Mouse (Mus musculus) urinary bladder, postnatal 0 days (tissue): ENCODE measurements around the gene Olfr573-ps1. TPM values are rescaled to one million over a fixed set of nuclear protein-coding genes. Genes with fewer than 3 reads are reported as not detected.

Source experiments
- polyA plus RNA-seq: library from polyadenylated mRNA; unstranded; fragments of >200 nt; fragmentation: Nextera tagmentation; extraction: Ambion mirVana; gene quantifications from 2 replicates; pipeline ENCODE4 v1.2.1, GENCODE M21; 2015

Olfr573-ps1 gene
- not detected in 2 replicates for polyA plus RNA-seq

DNA sequence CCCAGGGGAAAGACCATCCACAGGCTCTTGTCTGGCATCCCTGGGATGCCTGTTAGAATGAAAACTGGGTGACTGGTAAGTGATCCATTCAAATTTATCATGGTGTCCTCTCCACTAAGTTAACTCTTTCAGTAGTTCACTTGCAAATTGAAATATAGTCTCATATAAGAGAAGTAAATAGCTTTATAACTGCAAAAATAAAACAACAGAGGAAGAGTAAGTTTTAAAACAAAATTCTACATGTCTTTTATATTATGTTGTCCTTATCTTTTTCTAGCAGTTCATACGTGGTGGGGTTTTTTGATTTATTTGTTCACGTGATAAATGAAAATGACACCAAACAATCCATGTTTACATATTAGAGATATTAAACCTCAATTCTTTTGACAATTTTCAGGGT is at the start of gene Olfr573-ps1:
Olfr573-ps1 (minus strand) TSS at position 101 of the 400 bp plus-strand sequence.

DNA sequence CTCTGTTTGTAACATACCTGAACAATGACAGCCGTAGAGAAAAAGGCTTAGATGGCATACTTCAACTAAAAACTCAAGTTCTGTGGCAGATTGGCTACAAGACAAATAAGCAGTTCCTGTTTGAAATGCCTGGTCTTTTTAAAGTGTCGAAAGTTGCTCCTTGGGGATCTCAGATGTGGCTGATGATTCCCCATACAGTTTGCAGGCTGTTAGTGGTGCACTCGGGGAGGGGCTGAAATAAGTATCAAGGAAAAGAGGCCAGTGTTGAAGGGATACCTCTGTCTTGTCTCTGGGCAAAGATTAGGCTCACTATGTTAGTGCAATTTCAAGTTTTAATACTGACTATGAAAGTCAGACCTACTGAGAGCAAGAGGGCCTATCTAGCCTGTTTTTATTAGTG is 46.8 kb upstream of the Olfr573-ps1 start, which contains the start of gene Olfr578:
Olfr578 (minus strand) TSS at position 101 of the 400 bp plus-strand sequence.

DNA sequence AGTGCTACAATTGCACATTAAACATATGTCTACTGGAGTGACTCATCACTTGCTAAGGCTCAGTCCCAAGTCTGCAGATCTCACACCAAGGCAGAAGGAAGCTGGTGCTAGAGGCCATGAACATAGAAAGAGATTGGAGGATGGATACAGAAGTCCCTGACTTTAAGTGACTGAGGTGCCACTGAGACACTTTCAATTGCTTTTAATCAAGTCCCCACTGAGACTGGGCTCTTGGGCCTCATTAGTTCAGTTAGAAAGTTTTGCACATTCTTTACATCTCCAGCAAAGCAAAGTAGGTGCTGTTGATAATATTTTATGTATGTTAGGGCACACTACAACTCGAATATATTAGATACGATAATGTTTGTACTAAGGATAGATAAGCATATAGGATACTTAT is 33.5 kb upstream of the Olfr573-ps1 start, which contains the start of gene Olfr577:
Olfr577 (minus strand) TSS at position 101 of the 400 bp plus-strand sequence.

DNA sequence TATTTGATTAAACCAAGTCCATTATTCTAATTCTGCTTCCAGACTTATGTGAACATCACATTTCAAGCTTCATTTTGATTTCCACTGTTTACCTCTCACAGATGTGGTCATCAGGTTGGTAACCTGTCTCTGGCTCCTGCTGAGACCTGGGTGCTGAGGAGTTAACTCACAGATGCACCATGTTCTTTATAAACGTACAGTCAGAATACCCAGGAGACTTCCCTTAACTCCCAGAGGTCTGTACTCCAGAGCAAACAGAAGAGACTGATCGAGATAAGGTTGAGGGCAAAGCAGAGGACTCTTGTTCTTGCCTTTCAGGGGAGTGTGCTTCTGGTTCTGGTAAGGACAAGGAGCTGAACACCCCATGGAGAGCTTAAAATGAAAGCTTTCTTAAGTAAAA is 20.0 kb upstream of the Olfr573-ps1 start, which contains the start of gene Olfr576:
Olfr576 (plus strand) TSS at position 301 of the 400 bp plus-strand sequence.

DNA sequence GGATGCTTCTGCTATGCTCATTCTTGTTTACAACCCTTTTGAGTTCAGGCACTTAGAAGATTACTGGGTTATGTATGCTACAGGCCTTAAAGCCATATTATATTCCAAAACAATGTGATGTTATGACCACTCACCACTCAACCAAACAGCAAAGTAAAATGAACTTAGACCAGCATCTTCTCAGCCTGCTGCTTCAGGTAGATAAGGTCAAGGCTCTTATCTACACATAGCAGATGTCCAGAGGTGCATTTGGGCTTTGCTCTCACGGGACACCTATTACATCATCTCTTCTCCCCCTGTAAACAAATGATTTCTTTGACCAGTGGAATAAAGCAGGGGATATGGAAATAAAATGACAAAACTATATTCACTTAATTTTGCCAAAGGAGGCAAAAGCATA is 16.2 kb upstream of the Olfr573-ps1 start, which contains the start of gene Olfr575:
Olfr575 (minus strand) TSS at position 183 of the 400 bp plus-strand sequence.

DNA sequence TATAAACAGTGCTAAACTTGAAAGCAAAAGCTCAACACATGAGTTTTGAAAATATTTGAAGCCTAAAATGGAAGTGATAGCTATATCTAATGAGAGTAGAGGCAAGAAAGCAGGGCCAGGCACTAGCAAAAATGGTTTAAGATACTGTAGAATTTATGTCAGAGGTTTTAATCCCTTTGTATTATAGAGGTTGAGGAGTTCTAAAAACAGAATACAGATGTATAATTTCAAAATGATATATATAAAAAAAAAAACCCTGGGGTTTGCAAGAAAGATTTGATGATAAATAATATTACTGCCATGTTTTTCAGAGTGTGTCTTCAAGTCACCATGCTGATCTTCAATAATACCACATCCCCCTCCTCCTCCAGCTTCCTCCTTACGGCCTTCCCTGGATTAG is 5.8 kb upstream of the Olfr573-ps1 start, which contains the start of gene Olfr574:
Olfr574 (plus strand) TSS at position 301 of the 400 bp plus-strand sequence.

DNA sequence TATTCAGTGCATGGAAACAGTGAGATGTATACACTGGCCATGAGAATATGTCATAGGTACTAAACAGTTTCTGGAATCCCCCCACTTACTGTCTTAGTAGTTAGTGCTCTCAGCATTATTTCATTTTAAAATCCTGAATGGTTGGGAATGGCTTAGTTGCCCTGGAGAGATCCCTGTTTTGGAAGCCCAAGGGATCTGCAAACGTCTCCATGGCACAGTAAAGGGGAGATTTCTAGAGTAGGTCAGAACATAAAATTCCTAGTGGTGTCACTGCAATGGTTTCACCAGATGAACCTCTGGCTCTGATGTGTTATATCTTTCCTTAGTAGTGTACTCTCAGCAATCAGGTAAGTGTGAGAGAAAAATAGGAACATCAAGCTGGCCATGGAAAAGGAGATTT is 18.3 kb downstream of the Olfr573-ps1 start, which contains the start of gene Olfr572:
Olfr572 (plus strand) TSS at position 301 of the 400 bp plus-strand sequence.

DNA sequence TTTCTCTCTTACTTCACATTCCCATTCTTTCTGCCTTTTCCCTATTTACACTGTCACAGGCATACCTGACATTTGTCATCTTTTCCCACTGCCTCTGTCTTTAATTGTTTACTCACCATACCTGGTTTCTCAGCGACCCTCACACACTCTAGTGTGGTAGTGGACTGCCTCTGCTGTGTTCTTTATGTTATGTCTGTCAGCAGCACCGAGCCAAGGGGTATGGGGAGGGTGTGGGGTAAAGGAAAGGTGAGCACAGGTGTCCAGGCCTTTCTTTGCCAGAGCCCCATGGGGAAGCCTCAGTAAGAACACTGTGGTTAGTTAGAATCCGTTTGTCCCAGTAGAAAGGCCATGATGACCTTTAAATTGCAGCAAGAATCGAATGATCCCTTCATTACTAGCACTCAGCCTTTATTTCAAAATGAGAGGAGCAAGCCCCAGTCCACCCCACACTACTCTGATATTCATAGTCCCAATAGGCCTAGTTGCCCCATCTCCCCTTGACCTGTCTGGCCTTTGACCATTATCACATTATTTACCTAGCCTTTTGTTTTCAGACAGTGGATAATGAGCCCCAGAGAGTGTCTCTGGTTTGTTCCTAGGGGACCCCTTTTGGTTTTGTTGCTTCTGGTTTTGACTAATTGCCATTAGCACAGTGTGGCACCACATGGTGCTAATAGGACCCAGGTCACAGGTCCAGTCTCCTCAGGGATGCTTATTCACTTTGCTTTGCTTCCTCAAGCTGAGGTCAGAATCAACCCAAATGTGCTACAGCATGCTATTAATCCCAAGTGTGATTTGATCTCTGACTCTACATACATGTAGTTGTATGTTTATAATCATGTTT is 25.1 kb downstream of the Olfr573-ps1 start, which contains the start of gene Olfr571:
Olfr571 (minus strand) TSS at position 505 of the 844 bp plus-strand sequence.

Other genes with a start within 250 kb of the Olfr573-ps1 start
- not detected in 2 replicates for gene Olfr557, start 246.7 kb downstream of the Olfr573-ps1 start, polyA plus RNA-seq
- 0.28 and 0.49 TPM in 2 replicates for gene Olfr558, start 240.4 kb downstream of the Olfr573-ps1 start, polyA plus RNA-seq
- gene Olfr33, start 223.5 kb downstream of the Olfr573-ps1 start, polyA plus RNA-seq: not detected in 2 replicates
- gene Olfr559, start 215.1 kb downstream of the Olfr573-ps1 start, polyA plus RNA-seq: not detected in 2 replicates
- gene Olfr560, start 183.2 kb downstream of the Olfr573-ps1 start, polyA plus RNA-seq: 0.11 TPM in 1 of 2 replicates, not detected in the other
- 5.3 and 6.3 TPM in 2 replicates for gene Olfr78, start 183.1 kb downstream of the Olfr573-ps1 start, polyA plus RNA-seq
- gene Olfr561, start 171.4 kb downstream of the Olfr573-ps1 start, polyA plus RNA-seq: not detected in 2 replicates
- not detected in 2 replicates for gene Olfr564, start 139.1 kb downstream of the Olfr573-ps1 start, polyA plus RNA-seq
- not detected in 2 replicates for gene Olfr566, start 83.8 kb downstream of the Olfr573-ps1 start, polyA plus RNA-seq
- gene Olfr568, start 65.5 kb downstream of the Olfr573-ps1 start, polyA plus RNA-seq: not detected in 2 replicates
- not detected in 2 replicates for gene Olfr569, start 51.7 kb downstream of the Olfr573-ps1 start, polyA plus RNA-seq
- not detected in 2 replicates for gene Olfr570, start 48.0 kb downstream of the Olfr573-ps1 start, polyA plus RNA-seq
- gene Olfr571, start 25.0 kb downstream of the Olfr573-ps1 start, polyA plus RNA-seq: not detected in 2 replicates
- gene Olfr572, start 18.2 kb downstream of the Olfr573-ps1 start, polyA plus RNA-seq: not detected in 2 replicates
- not detected in 2 replicates for gene Olfr574, start 5.9 kb upstream of the Olfr573-ps1 start, polyA plus RNA-seq
- gene Olfr575, start 16.2 kb upstream of the Olfr573-ps1 start, polyA plus RNA-seq: not detected in 2 replicates
- gene Olfr576, start 20.1 kb upstream of the Olfr573-ps1 start, polyA plus RNA-seq: not detected in 2 replicates
- not detected in 2 replicates for gene Olfr577, start 33.4 kb upstream of the Olfr573-ps1 start, polyA plus RNA-seq
- not detected in 2 replicates for gene Olfr578, start 46.7 kb upstream of the Olfr573-ps1 start, polyA plus RNA-seq
- not detected in 2 replicates for gene Olfr582, start 95.4 kb upstream of the Olfr573-ps1 start, polyA plus RNA-seq
- not detected in 2 replicates for gene Olfr583, start 108.7 kb upstream of the Olfr573-ps1 start, polyA plus RNA-seq
- not detected in 2 replicates for gene Olfr584, start 139.3 kb upstream of the Olfr573-ps1 start, polyA plus RNA-seq
- not detected in 2 replicates for gene Olfr585, start 155.1 kb upstream of the Olfr573-ps1 start, polyA plus RNA-seq
- gene Olfr586, start 183.1 kb upstream of the Olfr573-ps1 start, polyA plus RNA-seq: not detected in 2 replicates
- not detected in 2 replicates for gene Olfr588-ps1, start 198.3 kb upstream of the Olfr573-ps1 start, polyA plus RNA-seq
- not detected in 2 replicates for gene Olfr589, start 213.8 kb upstream of the Olfr573-ps1 start, polyA plus RNA-seq
- gene Olfr591, start 235.8 kb upstream of the Olfr573-ps1 start, polyA plus RNA-seq: not detected in 2 replicates
- gene Olfr592, start 242.2 kb upstream of the Olfr573-ps1 start, polyA plus RNA-seq: not detected in 2 replicates